Mouse (Mus musculus): ENCODE results near the gene Usp9x. TPM values are rescaled to one million over a fixed set of nuclear protein-coding genes. Genes with fewer than 3 reads are reported as not detected.

Usp9x gene
- total RNA-seq, 1 experiment from 2014 or later: 156 TPM

DNA sequence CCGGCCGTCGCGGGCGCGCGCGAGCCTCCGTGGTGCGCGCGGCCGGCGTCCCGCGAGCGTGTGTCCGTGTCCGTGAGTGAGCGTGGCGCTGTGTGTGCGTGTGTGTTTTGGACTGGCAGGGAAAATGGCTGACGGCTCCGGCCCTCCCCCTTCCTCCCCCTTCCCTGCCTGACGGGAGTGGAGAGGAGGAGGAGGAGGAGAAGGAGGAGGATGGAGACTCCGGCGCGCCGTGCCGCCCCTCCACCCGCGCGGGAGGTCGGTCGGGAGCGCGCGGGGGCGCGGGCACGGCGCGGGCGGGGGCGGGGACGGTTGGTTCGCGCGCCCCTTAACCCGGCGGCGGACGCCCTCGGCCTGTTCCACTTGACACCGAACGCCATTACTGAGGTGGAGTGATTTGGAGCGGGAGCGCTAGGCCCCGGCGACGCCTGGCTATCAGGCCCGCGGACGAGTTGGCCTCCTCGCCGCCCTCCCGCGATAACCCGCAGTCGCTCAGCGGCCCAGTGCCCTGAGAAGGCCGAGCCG, 1.2 kb downstream of the Usp9x start:
- DNase-seq: peak; percentile 86

DNA sequence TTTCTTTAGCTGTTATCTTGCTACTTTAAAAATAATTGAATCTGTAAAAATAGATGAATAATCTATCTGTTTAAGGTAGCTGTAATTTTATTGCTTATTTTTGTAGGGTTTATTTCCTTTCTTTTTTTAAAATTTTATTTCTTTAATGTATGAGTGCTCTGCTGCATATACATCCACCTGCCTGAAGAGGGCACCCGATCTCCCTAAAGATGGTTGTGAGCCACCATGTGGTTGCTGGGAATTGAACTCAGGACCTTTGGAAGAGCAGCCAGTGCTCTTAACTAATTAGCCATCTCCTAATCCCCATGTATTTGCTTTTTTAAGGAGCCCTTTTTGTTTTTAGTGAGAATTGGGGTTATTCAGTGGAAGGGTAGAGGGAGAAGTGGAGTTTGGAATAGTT, 14.3 kb downstream of the Usp9x start:
- DNase-seq: no peak

DNA sequence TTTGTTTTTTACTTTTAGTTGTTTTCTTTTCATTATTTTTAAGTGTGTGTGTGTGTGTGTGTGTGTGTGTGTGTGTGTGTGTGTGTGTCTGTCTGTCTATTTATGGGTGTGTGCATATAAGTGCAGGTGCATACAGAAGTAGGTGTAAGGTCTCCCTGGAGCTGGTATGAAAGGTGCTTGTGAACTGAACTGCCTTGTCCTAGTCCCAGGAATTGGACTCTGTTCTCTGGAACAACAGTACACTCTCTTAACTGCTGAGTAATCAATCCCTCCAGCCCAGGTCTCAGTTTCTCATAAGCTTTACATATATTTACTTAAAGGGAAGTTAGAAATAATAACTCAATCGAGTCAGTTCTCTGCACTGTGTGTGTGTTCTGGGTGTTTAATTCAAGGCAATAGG, 25.7 kb downstream of the Usp9x start:
- DNase-seq: no peak

DNA sequence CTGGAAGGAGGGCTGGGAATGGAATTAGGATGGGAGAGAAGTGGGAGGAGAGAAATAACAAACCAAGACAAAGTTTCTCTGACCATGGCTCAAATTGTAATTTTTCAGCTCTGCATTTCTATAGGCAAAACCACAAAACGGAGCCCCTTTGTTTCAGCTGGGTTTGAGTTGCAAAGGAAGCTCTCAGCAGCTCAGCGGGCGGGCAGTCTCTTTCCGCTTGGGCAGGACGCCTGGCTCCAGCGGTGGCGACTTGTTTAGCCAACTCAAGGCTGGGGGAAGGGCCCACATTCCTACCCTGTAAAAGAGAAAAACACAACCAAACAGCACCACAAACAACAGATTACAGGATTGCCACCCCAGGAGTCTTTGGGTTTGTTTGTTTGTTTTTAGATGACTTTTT, 135.2 kb downstream of the Usp9x start:
- DNase-seq: no peak

DNA sequence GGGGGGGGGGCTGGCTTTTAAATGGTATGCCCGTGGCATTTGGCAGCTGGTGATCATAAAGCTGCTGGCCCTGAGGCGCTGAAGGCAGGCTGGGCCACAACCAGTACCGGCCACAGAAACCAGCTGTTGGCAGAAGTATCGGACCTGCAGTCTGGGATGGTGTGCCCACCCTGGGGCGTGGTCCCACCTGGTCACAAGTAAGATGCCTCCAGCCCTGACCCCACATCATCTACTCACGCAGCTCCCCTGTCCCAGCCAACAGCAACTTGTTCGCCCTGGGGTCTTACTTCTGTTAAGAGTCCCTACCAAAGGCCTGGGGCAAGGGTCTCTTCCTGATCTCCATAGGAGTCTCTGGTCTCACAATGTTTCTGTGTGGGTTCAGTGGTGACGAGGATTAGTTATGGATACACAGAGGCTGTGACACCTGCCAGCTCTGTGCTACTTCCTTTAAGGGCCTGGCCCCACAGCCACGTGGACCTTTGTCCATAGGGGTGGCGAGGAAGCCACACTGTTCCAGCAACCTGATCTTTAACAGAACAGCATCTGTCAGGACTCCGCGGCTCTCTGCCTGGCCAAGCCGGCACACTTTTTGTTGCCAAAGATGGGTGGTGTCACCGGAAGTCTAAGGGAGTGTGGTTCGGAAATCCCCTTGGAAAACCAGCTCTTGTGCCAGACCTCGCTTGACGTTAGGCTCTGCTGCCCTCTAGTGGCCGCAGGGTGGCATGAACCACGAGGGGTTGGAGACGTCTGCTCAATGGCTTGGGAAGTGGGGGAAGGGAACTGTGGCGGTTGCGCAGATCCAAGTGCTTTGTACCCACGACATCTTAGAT, 136.4 kb downstream of the Usp9x start:
- DNase-seq: peak; percentile 93

DNA sequence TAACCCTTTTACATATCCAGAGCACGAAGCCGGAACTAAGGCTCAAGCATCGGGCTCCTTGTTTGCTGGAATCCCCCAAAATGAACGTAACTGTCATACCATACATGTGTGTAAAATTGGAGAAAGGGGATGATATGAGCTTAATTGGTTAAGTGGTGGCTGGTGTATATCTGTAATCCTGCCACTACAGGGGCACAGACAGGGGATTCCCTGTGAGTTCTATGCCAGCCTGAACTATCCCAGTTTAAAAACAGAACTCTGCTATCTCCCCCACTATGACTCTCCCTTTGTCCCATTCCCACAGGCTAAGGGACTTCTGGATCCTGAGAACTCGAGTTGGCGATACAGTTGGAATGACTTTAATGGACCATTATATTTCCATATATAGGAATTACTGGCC, 137.1 kb downstream of the Usp9x start:
- DNase-seq: no peak

DNA sequence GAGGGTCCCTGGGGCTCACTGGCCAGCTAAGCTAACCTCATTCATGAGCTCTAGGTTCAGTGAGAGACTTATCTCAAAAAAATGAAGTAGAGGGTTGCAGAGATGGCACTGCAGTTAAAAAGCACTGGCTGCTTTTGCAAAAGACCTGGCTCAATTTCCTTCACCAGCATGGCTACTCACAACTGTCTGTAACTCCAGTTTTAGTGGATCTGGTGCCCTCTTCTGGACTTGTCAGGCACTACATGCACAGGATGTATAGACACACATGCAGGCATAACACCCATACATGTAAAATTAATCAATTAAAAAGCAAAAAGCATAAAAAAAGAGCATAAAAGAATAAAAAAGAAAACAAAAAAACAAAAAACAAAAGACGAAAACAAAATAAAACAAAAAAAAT, 143.0 kb downstream of the Usp9x start:
- peak; percentile 24 for DNase-seq

Other genes with a start within 250 kb of the Usp9x start
- gene Ddx3x, start 209.5 kb downstream of the Usp9x start, total RNA-seq (2021): 317 and 323 TPM in 2 replicates

Data from adrenal gland, postnatal 14 days (tissue).